Mouse (Mus musculus): ENCODE data around the gene Tor4a. TPM values are rescaled to one million over a fixed set of nuclear protein-coding genes. Genes with fewer than 3 reads are reported as not detected.

Gene Tor4a
- polyA plus RNA-seq, 1 experiment from 2014 or later: 13.8 TPM

- WGBS: 72% methylated on average over 5 of the region's 5 CpGs
- no peaks in the 10 kb centered on the region for H3K27me3 ChIP-seq (replicated peaks; ENCODE audit: insufficient read depth, low read length)
- H3K36me3 ChIP-seq (ENCODE audit: insufficient read depth, low read length): no peaks in the 10 kb centered on the region
- H3K4me1 ChIP-seq (ENCODE audit: insufficient read depth, low read depth, low read length): no peaks in the 10 kb centered on the region
- no peak overlapping the region for H3K4me2 ChIP-seq (replicated peaks; ENCODE audit: low read depth, low read length)
- ATAC-seq (no peak), DNase-seq (ENCODE audit: low spot score) (no peak)
- H3K4me3 ChIP-seq (ENCODE audit: low read depth, low read length): no peak overlapping the region
- H3K9me3 ChIP-seq (ENCODE audit: low read length): no peaks in the 10 kb centered on the region
- no peak overlapping the region for H3K27ac ChIP-seq (ENCODE audit: low read length)
- TF ChIP-seq EP300 (IDR thresholded peaks at IDR 0.05) (no peak), CTCF (IDR thresholded peaks at IDR 0.05) (no peak)
- H3K9ac ChIP-seq (replicated peaks; ENCODE audit: low read depth): no peak overlapping the region
Observed at GRCm38 (mm10) chr2:25147892-25148291, 48.8 kb downstream of the Tor4a start.

- Histone ChIP-seq H3K36me3 (ENCODE audit: insufficient read depth, low read length) (no peaks in the 10 kb centered on the region), H3K4me2 (replicated peaks; ENCODE audit: low read depth, low read length) (no peak overlapping the region), H3K9me3 (ENCODE audit: low read length) (no peaks in the 10 kb centered on the region), H3K27ac (ENCODE audit: low read length) (no peak overlapping the region), H3K4me3 (ENCODE audit: low read depth, low read length) (no peak overlapping the region), H3K9ac (replicated peaks; ENCODE audit: low read depth) (no peak overlapping the region), H3K4me1 (ENCODE audit: insufficient read depth, low read depth, low read length) (no peaks in the 10 kb centered on the region), H3K27me3 (replicated peaks; ENCODE audit: insufficient read depth, low read length) (no peaks in the 10 kb centered on the region)
- TF ChIP-seq CTCF (IDR thresholded peaks at IDR 0.05) (no peak), EP300 (IDR thresholded peaks at IDR 0.05) (no peak)
- 80% methylated on average over 5 of the region's 5 CpGs for WGBS
- no peak for ATAC-seq
- DNase-seq (ENCODE audit: low spot score): no peak
Observed at GRCm38 (mm10) chr2:25147398-25147797, 49.3 kb downstream of the Tor4a start.

- Histone ChIP-seq H3K4me2 (replicated peaks; ENCODE audit: low read depth, low read length) (no peak overlapping the region), H3K4me1 (ENCODE audit: insufficient read depth, low read depth, low read length) (no peaks in the 10 kb centered on the region), H3K27me3 (replicated peaks; ENCODE audit: insufficient read depth, low read length) (no peaks in the 10 kb centered on the region), H3K36me3 (ENCODE audit: insufficient read depth, low read length) (no peaks in the 10 kb centered on the region), H3K9me3 (ENCODE audit: low read length) (no peaks in the 10 kb centered on the region), H3K27ac (ENCODE audit: low read length) (peak overlapping the region; percentile 47; the same call in 1 of the 2 replicates), H3K9ac (replicated peaks; ENCODE audit: low read depth) (no peak overlapping the region), H3K4me3 (ENCODE audit: low read depth, low read length) (no peak overlapping the region)
- ATAC-seq: peak; percentile 91
- DNase-seq (ENCODE audit: low spot score): peak; percentile 72
- TF ChIP-seq EP300 (IDR thresholded peaks at IDR 0.05) (peak; percentile 99), CTCF (IDR thresholded peaks at IDR 0.05) (no peak)
- WGBS: 44% methylated on average over 6 of the region's 6 CpGs
Observed at GRCm38 (mm10) chr2:25145346-25145745, 51.3 kb downstream of the Tor4a start.

Other genes with a start within 250 kb of the Tor4a start
- gene Zmynd19, start 247.1 kb downstream of the Tor4a start, polyA plus RNA-seq (2015; fragmentation: Nextera tagmentation; extraction: Ambion mirVana): 5.0 and 7.3 TPM in 2 replicates
- 12.3 and 13.3 TPM in 2 replicates for gene Dph7, start 234.5 kb downstream of the Tor4a start, polyA plus RNA-seq (2015; fragmentation: Nextera tagmentation; extraction: Ambion mirVana)
- 90.0 and 98.4 TPM in 2 replicates for gene Mrpl41, start 221.8 kb downstream of the Tor4a start, polyA plus RNA-seq (2015; fragmentation: Nextera tagmentation; extraction: Ambion mirVana)
- 8.4 and 8.6 TPM in 2 replicates for gene Pnpla7, start 220.9 kb downstream of the Tor4a start, polyA plus RNA-seq (2015; fragmentation: Nextera tagmentation; extraction: Ambion mirVana)
- gene Nsmf, start 142.5 kb downstream of the Tor4a start, polyA plus RNA-seq (2015; fragmentation: Nextera tagmentation; extraction: Ambion mirVana): 49.3 and 50.2 TPM in 2 replicates
- gene Entpd8, start 116.6 kb downstream of the Tor4a start, polyA plus RNA-seq (2015; fragmentation: Nextera tagmentation; extraction: Ambion mirVana): 3.0 and 3.4 TPM in 2 replicates
- gene Noxa1, start 101.7 kb downstream of the Tor4a start, polyA plus RNA-seq (2015; fragmentation: Nextera tagmentation; extraction: Ambion mirVana): 11.9 and 14.6 TPM in 2 replicates
- 14.1 and 16.0 TPM in 2 replicates for gene Nrarp, start 16.1 kb downstream of the Tor4a start, polyA plus RNA-seq (2015; fragmentation: Nextera tagmentation; extraction: Ambion mirVana)
- gene Nelfb, start 14.6 kb upstream of the Tor4a start, polyA plus RNA-seq (2015; fragmentation: Nextera tagmentation; extraction: Ambion mirVana): 74.0 and 80.1 TPM in 2 replicates
- gene Stpg3, start 17.8 kb upstream of the Tor4a start, polyA plus RNA-seq (2015; fragmentation: Nextera tagmentation; extraction: Ambion mirVana): 0.12 TPM in 1 of 2 replicates, not detected in the other
- gene Fam166a, start 21.9 kb upstream of the Tor4a start, polyA plus RNA-seq (2015; fragmentation: Nextera tagmentation; extraction: Ambion mirVana): 0.32 and 0.98 TPM in 2 replicates
- 344 and 386 TPM in 2 replicates for gene Tubb4b, start 27.8 kb upstream of the Tor4a start, polyA plus RNA-seq (2015; fragmentation: Nextera tagmentation; extraction: Ambion mirVana)
- gene Slc34a3, start 37.5 kb upstream of the Tor4a start, polyA plus RNA-seq (2015; fragmentation: Nextera tagmentation; extraction: Ambion mirVana): not detected in 2 replicates
- 0.10 TPM in 1 of 2 replicates, not detected in the other for gene Rnf224, start 39.9 kb upstream of the Tor4a start, polyA plus RNA-seq (2015; fragmentation: Nextera tagmentation; extraction: Ambion mirVana)
- 3.4 TPM in 2 replicates for gene Rnf208, start 45.4 kb upstream of the Tor4a start, polyA plus RNA-seq (2015; fragmentation: Nextera tagmentation; extraction: Ambion mirVana)
- 0.69 and 0.85 TPM in 2 replicates for gene Cysrt1, start 45.6 kb upstream of the Tor4a start, polyA plus RNA-seq (2015; fragmentation: Nextera tagmentation; extraction: Ambion mirVana)
- gene AL732309.1, start 50.0 kb upstream of the Tor4a start, polyA plus RNA-seq (2015; fragmentation: Nextera tagmentation; extraction: Ambion mirVana): 4.1 and 4.3 TPM in 2 replicates
- 43.2 and 44.9 TPM in 2 replicates for gene Tmem203, start 58.6 kb upstream of the Tor4a start, polyA plus RNA-seq (2015; fragmentation: Nextera tagmentation; extraction: Ambion mirVana)
- 7.2 and 7.4 TPM in 2 replicates for gene Tprn, start 65.7 kb upstream of the Tor4a start, polyA plus RNA-seq (2015; fragmentation: Nextera tagmentation; extraction: Ambion mirVana)
- 146 and 173 TPM in 2 replicates for gene Ssna1, start 75.6 kb upstream of the Tor4a start, polyA plus RNA-seq (2015; fragmentation: Nextera tagmentation; extraction: Ambion mirVana)
- 88.4 and 89.0 TPM in 2 replicates for gene Anapc2, start 75.6 kb upstream of the Tor4a start, polyA plus RNA-seq (2015; fragmentation: Nextera tagmentation; extraction: Ambion mirVana)
- not detected in 2 replicates for gene Tmem210, start 91.3 kb upstream of the Tor4a start, polyA plus RNA-seq (2015; fragmentation: Nextera tagmentation; extraction: Ambion mirVana)
- gene Lrrc26, start 93.0 kb upstream of the Tor4a start, polyA plus RNA-seq (2015; fragmentation: Nextera tagmentation; extraction: Ambion mirVana): 42.2 and 46.5 TPM in 2 replicates
- 0.30 and 0.36 TPM in 2 replicates for gene Grin1, start 122.3 kb upstream of the Tor4a start, polyA plus RNA-seq (2015; fragmentation: Nextera tagmentation; extraction: Ambion mirVana)
- gene Man1b1, start 135.5 kb upstream of the Tor4a start, polyA plus RNA-seq (2015; fragmentation: Nextera tagmentation; extraction: Ambion mirVana): 36.8 and 40.9 TPM in 2 replicates
- gene Dpp7, start 159.5 kb upstream of the Tor4a start, polyA plus RNA-seq (2015; fragmentation: Nextera tagmentation; extraction: Ambion mirVana): 10.5 and 11.1 TPM in 2 replicates
- 74.4 and 75.5 TPM in 2 replicates for gene Uap1l1, start 168.8 kb upstream of the Tor4a start, polyA plus RNA-seq (2015; fragmentation: Nextera tagmentation; extraction: Ambion mirVana)
- 2.2 and 2.4 TPM in 2 replicates for gene Sapcd2, start 175.4 kb upstream of the Tor4a start, polyA plus RNA-seq (2015; fragmentation: Nextera tagmentation; extraction: Ambion mirVana)
- gene Entpd2, start 199.0 kb upstream of the Tor4a start, polyA plus RNA-seq (2015; fragmentation: Nextera tagmentation; extraction: Ambion mirVana): 2.6 and 2.8 TPM in 2 replicates
- gene Npdc1, start 202.5 kb upstream of the Tor4a start, polyA plus RNA-seq (2015; fragmentation: Nextera tagmentation; extraction: Ambion mirVana): 42.7 and 45.3 TPM in 2 replicates
- 0.32 and 0.45 TPM in 2 replicates for gene Fut7, start 226.4 kb upstream of the Tor4a start, polyA plus RNA-seq (2015; fragmentation: Nextera tagmentation; extraction: Ambion mirVana)
- gene Abca2, start 231.8 kb upstream of the Tor4a start, polyA plus RNA-seq (2015; fragmentation: Nextera tagmentation; extraction: Ambion mirVana): 2.7 and 4.0 TPM in 2 replicates